Mouse (Mus musculus): Measurements from ENCODE around the gene Stac2. TPM values are rescaled to one million over a fixed set of nuclear protein-coding genes. Genes with fewer than 3 reads are reported as not detected.

Stac2 gene
- polyA plus RNA-seq, 1 experiment from 2014 or later: 0.67 TPM

DNA sequence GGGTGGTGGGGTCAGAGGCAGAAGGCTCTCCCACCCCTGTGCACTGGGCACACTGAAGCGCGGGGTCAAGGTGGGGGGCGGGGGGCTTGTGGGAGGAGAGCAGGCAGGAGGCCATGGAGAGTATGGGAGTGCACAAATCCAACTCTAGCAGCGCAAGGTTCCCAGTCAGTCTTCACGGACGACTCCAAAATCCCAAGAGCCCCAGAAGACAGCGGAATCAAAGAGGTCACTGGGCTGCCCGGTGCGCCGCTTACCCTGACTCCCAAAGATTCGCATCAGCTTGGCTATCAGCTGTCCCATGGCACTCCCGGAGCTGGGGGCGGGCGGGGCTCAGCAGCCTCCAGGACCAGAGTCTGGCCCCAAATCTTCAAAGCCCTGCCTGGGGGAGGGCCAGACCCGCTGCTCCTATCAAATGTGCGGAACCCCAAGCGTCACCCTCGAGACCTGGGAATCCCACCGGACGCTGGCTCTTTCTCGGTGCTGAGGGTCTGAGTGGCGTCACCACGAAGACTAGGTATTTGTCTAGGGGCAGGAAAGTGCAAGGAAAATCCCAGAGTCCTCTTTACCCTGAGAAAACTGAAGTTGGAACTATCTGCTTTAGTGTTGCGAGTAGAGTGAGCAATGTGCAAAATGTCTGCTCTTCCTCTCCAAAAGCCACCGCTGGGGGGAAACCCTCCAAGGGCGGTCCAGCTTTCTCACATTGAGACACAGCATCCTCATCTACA lies 57.5 kb downstream of the Stac2 start, which contains the start of gene Arl5c:
TSS of gene Arl5c (minus strand) at position 618 of the 725 bp plus-strand sequence.
- Histone ChIP-seq H3K4me3 (peak within 1 kb of the TSS; percentile 46), H3K27ac (no peak within 1 kb of the TSS), H3K9me3 (no peaks in the 10 kb centered on the region), H3K4me2 (replicated peaks) (peak within 1 kb of the TSS; percentile 92), H3K4me1 (peaks cover 9% of the 10 kb centered on the region; the same call in 1 of the 2 replicates), H3K9ac (peak within 1 kb of the TSS; percentile 57), H3K27me3 (peaks cover 5% of the 10 kb centered on the region; the same call in 1 of the 2 replicates), H3K36me3 (no peaks in the 10 kb centered on the region)
- WGBS: 2% methylated on average over 26 of the region's 26 CpGs
- ATAC-seq (ENCODE audit: insufficient number of reproducible peaks, insufficient read depth, low FRiP score, low TSS enrichment): 0 out of 2 replicates have a peak, but pooled peaks have one; percentile 12

- Histone ChIP-seq H3K4me3 (peak overlapping the region; percentile 46), H3K27ac (no peak overlapping the region), H3K4me2 (replicated peaks) (peak overlapping the region; percentile 92), H3K36me3 (no peaks in the 10 kb centered on the region), H3K4me1 (peaks cover 12% of the 10 kb centered on the region), H3K9ac (no peak overlapping the region), H3K9me3 (no peaks in the 10 kb centered on the region), H3K27me3 (0 out of 2 replicates have a peak, but pooled peaks cover 5% of the 10 kb centered on the region)
- 8% methylated on average over 13 of the region's 13 CpGs for WGBS
- ATAC-seq (ENCODE audit: insufficient number of reproducible peaks, insufficient read depth, low FRiP score, low TSS enrichment): 0 out of 2 replicates have a peak, but pooled peaks have one; percentile 30
Observed at GRCm38 (mm10) chr11:97994539-97995100, 58.6 kb downstream of the Stac2 start.

- Histone ChIP-seq H3K4me1 (peaks cover 11% of the 10 kb centered on the region), H3K4me3 (peak overlapping the region; percentile 86), H3K36me3 (no peaks in the 10 kb centered on the region), H3K27ac (peak overlapping the region; percentile 81), H3K4me2 (replicated peaks) (peak overlapping the region; percentile 64), H3K9me3 (no peaks in the 10 kb centered on the region), H3K9ac (peak overlapping the region; percentile 57), H3K27me3 (peaks cover 35% of the 10 kb centered on the region)
- under 1% methylated on average over 26 of the region's 26 CpGs for WGBS
- peak; percentile 70 for ATAC-seq (ENCODE audit: insufficient number of reproducible peaks, insufficient read depth, low FRiP score, low TSS enrichment)
Observed at GRCm38 (mm10) chr11:97988530-97989096, 64.6 kb downstream of the Stac2 start.

GRCm38 (mm10) chr11:97987551-97988526 lies 65.4 kb downstream of the Stac2 start:
- Histone ChIP-seq H3K9me3 (no peaks in the 10 kb centered on the region), H3K4me2 (replicated peaks) (peak overlapping the region; percentile 64), H3K9ac (peak overlapping the region; percentile 57), H3K4me1 (peaks cover 11% of the 10 kb centered on the region), H3K4me3 (peak overlapping the region; percentile 86), H3K27me3 (peaks cover 35% of the 10 kb centered on the region), H3K36me3 (no peaks in the 10 kb centered on the region), H3K27ac (peak overlapping the region; percentile 81)
- ATAC-seq (ENCODE audit: insufficient number of reproducible peaks, insufficient read depth, low FRiP score, low TSS enrichment): peak; percentile 73
- under 1% methylated on average over 42 of the region's 42 CpGs for WGBS

DNA sequence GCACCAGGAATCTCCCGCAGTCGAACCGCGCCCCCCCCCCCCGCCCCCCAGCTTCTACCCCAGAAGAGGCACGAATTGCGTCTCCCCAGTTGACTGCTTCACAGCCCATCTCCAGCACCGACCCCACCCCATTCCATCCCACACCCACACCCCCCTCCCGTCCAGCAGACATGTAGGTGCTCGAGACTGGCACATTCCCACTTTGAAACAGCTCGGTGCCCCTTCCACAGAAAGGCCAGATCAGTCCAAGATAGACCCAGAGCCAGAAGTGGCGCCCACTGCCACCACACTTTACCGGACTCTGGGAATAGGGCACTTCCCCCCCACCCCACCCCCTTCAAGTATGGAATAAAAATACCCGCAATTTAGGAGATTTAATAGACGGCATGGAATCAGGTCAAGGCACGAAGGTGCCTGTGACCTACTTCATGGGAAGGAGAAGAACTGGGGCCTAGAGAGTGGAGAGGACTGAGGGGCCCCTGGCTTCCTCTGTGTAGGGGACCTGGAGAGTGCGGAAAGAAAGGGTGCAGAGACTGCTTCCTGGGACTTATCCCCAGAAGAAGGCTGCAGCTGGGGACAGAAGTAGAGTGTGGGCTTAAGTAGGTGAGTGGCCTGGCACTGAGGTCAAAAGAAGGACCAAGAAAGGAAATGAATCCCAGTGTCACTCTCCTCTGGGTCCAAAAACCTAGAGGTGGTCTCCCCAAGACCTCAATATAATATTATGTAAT lies 66.4 kb downstream of the Stac2 start:
- Histone ChIP-seq H3K4me1 (peaks cover 11% of the 10 kb centered on the region), H3K9me3 (no peaks in the 10 kb centered on the region), H3K27me3 (peaks cover 35% of the 10 kb centered on the region), H3K27ac (no peak overlapping the region), H3K4me2 (replicated peaks) (peak overlapping the region; percentile 81), H3K4me3 (peak overlapping the region; percentile 86), H3K36me3 (no peaks in the 10 kb centered on the region), H3K9ac (no peak overlapping the region)
- ATAC-seq (ENCODE audit: insufficient number of reproducible peaks, insufficient read depth, low FRiP score, low TSS enrichment): no peak
- WGBS: 27% methylated on average over 13 of the region's 17 CpGs

Small RNA genes lying within 50 kb of the gene (microRNA-seq; reads per million reads assigned to microRNA genes)
- not detected for gene Gm27597

Other genes with a start within 250 kb of the Stac2 start
- gene B230217C12Rik, start 212.7 kb downstream of the Stac2 start, polyA plus RNA-seq (2016; fragmentation: Nextera tagmentation; extraction: Ambion mirVana): 11.3 and 12.4 TPM in 2 replicates
- 0.50 and 0.51 TPM in 2 replicates for gene Fbxo47, start 169.3 kb downstream of the Stac2 start, polyA plus RNA-seq (2016; fragmentation: Nextera tagmentation; extraction: Ambion mirVana)
- 0.32 and 0.70 TPM in 2 replicates for gene Plxdc1, start 67.0 kb downstream of the Stac2 start, polyA plus RNA-seq (2016; fragmentation: Nextera tagmentation; extraction: Ambion mirVana)
- 6.9 and 7.6 TPM in 2 replicates for gene Arl5c, start 57.3 kb downstream of the Stac2 start, polyA plus RNA-seq (2016; fragmentation: Nextera tagmentation; extraction: Ambion mirVana)
- 14.8 and 16.6 TPM in 2 replicates for gene Cacnb1, start 30.4 kb downstream of the Stac2 start, polyA plus RNA-seq (2016; fragmentation: Nextera tagmentation; extraction: Ambion mirVana)
- gene Rpl19, start 26.8 kb downstream of the Stac2 start, polyA plus RNA-seq (2016; fragmentation: Nextera tagmentation; extraction: Ambion mirVana): 942 and 959 TPM in 2 replicates
- 25.9 and 30.6 TPM in 2 replicates for gene Fbxl20, start 96.9 kb upstream of the Stac2 start, polyA plus RNA-seq (2016; fragmentation: Nextera tagmentation; extraction: Ambion mirVana)
- gene Med1, start 139.8 kb upstream of the Stac2 start, polyA plus RNA-seq (2016; fragmentation: Nextera tagmentation; extraction: Ambion mirVana): 71.6 and 80.7 TPM in 2 replicates
- 15.9 and 16.7 TPM in 2 replicates for gene Cdk12, start 149.6 kb upstream of the Stac2 start, polyA plus RNA-seq (2016; fragmentation: Nextera tagmentation; extraction: Ambion mirVana)

Measured in embryonic facial prominence, embryonic 12.5 days (tissue).